Mouse (Mus musculus) cerebellum, adult 2 months (tissue): ENCODE measurements around the gene Nubpl.

Experiments used
- CTCF ChIP-seq: fragments of 200-500 bp; IDR thresholded peaks from 2 replicates; pipeline ENCODE4 v1.5.1; 2011; ENCODE audit warnings: low read depth, mild to moderate bottlenecking, control low read depth, low read length, moderate library complexity, borderline replicate concordance; ENCODE audit not compliant: insufficient read depth
- POLR2A ChIP-seq: fragments of 200-500 bp; IDR thresholded peaks from 2 replicates; pipeline ENCODE4 v1.6.1; 2011; ENCODE audit warnings: low read length, control low read depth, borderline replicate concordance; ENCODE audit not compliant: insufficient read depth

- TF ChIP-seq CTCF (no peak), POLR2A (no peak)
Observed at GRCm38 (mm10) chr12:52254089-52254488, 156.6 kb downstream of the Nubpl start.
